Mouse (Mus musculus): ENCODE data around the gene Stra6. TPM values are rescaled to one million over a fixed set of nuclear protein-coding genes. Genes with fewer than 3 reads are reported as not detected.

Stra6 gene
- total RNA-seq, 2 experiments from 2014 or later = 17.1 to 17.7 TPM

GRCm38 (mm10) chr9:58130909-58131308 is 67.3 kb downstream of the Stra6 start:
- DNase-seq (ENCODE audit: low spot score in 2 of 2) = no peak
- no peak overlapping the region for H3K4me3 ChIP-seq
- H3K27ac ChIP-seq = no peak overlapping the region
- no peak for TF ChIP-seq CTCF (conservative IDR thresholded peaks at IDR 0.05)

GRCm38 (mm10) chr9:58131735-58132134 is 68.1 kb downstream of the Stra6 start:
- Histone ChIP-seq H3K27ac (no peak overlapping the region), H3K4me3 (no peak overlapping the region)
- no peak for TF ChIP-seq CTCF (conservative IDR thresholded peaks at IDR 0.05)
- no peak for DNase-seq (ENCODE audit: low spot score in 2 of 2)

- no peak overlapping the region for H3K4me3 ChIP-seq
- H3K27ac ChIP-seq = no peak overlapping the region
- no peak for TF ChIP-seq CTCF (conservative IDR thresholded peaks at IDR 0.05)
- no peak for DNase-seq (ENCODE audit: low spot score in 2 of 2)
Measured at GRCm38 (mm10) chr9:58133893-58134884, 70.6 kb downstream of the Stra6 start.

- DNase-seq (ENCODE audit: low spot score in 2 of 2) = no peak
- TF ChIP-seq CTCF (conservative IDR thresholded peaks at IDR 0.05) = no peak
- H3K27ac ChIP-seq = no peak overlapping the region
- no peak overlapping the region for H3K4me3 ChIP-seq
Measured at GRCm38 (mm10) chr9:58134906-58135305, 71.3 kb downstream of the Stra6 start.

- Histone ChIP-seq H3K27ac (no peak overlapping the region), H3K4me3 (no peak overlapping the region)
- TF ChIP-seq CTCF (conservative IDR thresholded peaks at IDR 0.05) = no peak
- no peak for DNase-seq (ENCODE audit: low spot score in 2 of 2)
Measured at GRCm38 (mm10) chr9:58135921-58136321, 72.3 kb downstream of the Stra6 start.

- peak; percentile 42 for TF ChIP-seq CTCF (conservative IDR thresholded peaks at IDR 0.05)
- H3K4me3 ChIP-seq = no peak overlapping the region
- peak overlapping the region; percentile 68 for H3K27ac ChIP-seq
- peak; percentile 48 to 66 for DNase-seq (ENCODE audit: low spot score in 2 of 2)
Measured at GRCm38 (mm10) chr9:58139947-58140346, 76.4 kb downstream of the Stra6 start.

- Histone ChIP-seq H3K4me3 (no peak overlapping the region), H3K27ac (no peak overlapping the region)
- TF ChIP-seq CTCF (conservative IDR thresholded peaks at IDR 0.05) = no peak
- no peak for DNase-seq (ENCODE audit: low spot score in 2 of 2)
Measured at GRCm38 (mm10) chr9:58143419-58143818, 79.8 kb downstream of the Stra6 start.

- TF ChIP-seq CTCF (conservative IDR thresholded peaks at IDR 0.05) = no peak
- Histone ChIP-seq H3K4me3 (no peak overlapping the region), H3K27ac (no peak overlapping the region)
- DNase-seq (ENCODE audit: low spot score in 2 of 2) = no peak
Measured at GRCm38 (mm10) chr9:58144664-58145063, 81.1 kb downstream of the Stra6 start.

- TF ChIP-seq CTCF (conservative IDR thresholded peaks at IDR 0.05) = no peak
- no peak for DNase-seq (ENCODE audit: low spot score in 2 of 2)
- H3K4me3 ChIP-seq = no peak overlapping the region
- no peak overlapping the region for H3K27ac ChIP-seq
Measured at GRCm38 (mm10) chr9:58145417-58145816, 81.8 kb downstream of the Stra6 start.

- no peak for TF ChIP-seq CTCF (conservative IDR thresholded peaks at IDR 0.05)
- no peak overlapping the region for H3K4me3 ChIP-seq
- no peak overlapping the region for H3K27ac ChIP-seq
- no peak for DNase-seq (ENCODE audit: low spot score in 2 of 2)
Measured at GRCm38 (mm10) chr9:58148806-58149205, 85.2 kb downstream of the Stra6 start.

GRCm38 (mm10) chr9:58150733-58151361 is 87.3 kb downstream of the Stra6 start:
- no peak overlapping the region for H3K4me3 ChIP-seq
- peak; percentile 60 for TF ChIP-seq CTCF (conservative IDR thresholded peaks at IDR 0.05)
- H3K27ac ChIP-seq = no peak overlapping the region
- no peak for DNase-seq (ENCODE audit: low spot score in 2 of 2)

- H3K27ac ChIP-seq = no peak overlapping the region
- no peak for TF ChIP-seq CTCF (conservative IDR thresholded peaks at IDR 0.05)
- H3K4me3 ChIP-seq = no peak overlapping the region
- no peak for DNase-seq (ENCODE audit: low spot score in 2 of 2)
Measured at GRCm38 (mm10) chr9:58153095-58153494, 89.5 kb downstream of the Stra6 start.

GRCm38 (mm10) chr9:58155366-58155765 is 91.8 kb downstream of the Stra6 start:
- no peak for DNase-seq (ENCODE audit: low spot score in 2 of 2)
- Histone ChIP-seq H3K27ac (0 out of 2 replicates have a peak overlapping the region, but pooled peaks have one; percentile 5), H3K4me3 (no peak overlapping the region)
- no peak for TF ChIP-seq CTCF (conservative IDR thresholded peaks at IDR 0.05)

Measured in layer of hippocampus, adult 2 months (tissue).